Mouse (Mus musculus) bone marrow macrophage, adult 2 months (primary cell): ENCODE results near the gene Cst3.

Experiments
- CTCF ChIP-seq: IDR thresholded peaks from 2 replicates; pipeline ENCODE4 v1.5.1; 2012; ENCODE audit warnings: low read depth, mild to moderate bottlenecking, low read length, moderate library complexity
- POLR2A ChIP-seq: IDR thresholded peaks from 2 replicates; pipeline ENCODE4 v1.6.1; 2012; ENCODE audit warnings: mild to moderate bottlenecking, low read depth, low read length, borderline replicate concordance

DNA sequence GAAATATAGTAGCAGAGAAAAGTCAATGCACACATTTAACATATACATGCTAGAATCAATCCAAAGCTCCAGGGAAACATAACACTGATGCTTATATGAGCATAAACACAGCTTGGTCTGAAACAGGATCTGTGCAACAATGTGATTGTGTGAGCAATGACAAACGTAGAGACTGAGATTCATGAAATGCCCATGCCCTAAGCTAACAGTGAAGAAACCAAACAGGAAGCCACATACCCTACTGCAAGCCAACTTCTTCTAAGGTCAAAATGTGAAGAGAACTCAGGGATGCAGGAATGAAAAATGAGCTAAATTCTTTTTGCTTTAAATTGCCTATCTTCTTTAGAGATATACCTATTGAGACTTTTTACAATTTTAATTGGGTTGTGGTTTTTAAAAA lies 6.5 kb downstream of the Cst3 start:
- TF ChIP-seq CTCF (no peak), POLR2A (no peak)
